8 mouse cellular contexts compared by ENCODE assay signal in genomic region chr4:94613972-94614626, GRCm38 (mm10). TPM values are rescaled to one million over a fixed set of nuclear protein-coding genes. Genes with fewer than 3 reads are reported as not detected.
DNase-seq lines count a peak whose midpoint lies in the region; ATAC-seq and TF ChIP-seq lines count a peak whose summit lies in the region.

Gene Ift74, plus strand, starts transcription at chr4:94614491.

- H3K36me3 ChIP-seq in hindbrain, embryonic 10.5 days, result peaks cover 3% of the 10 kb centered on the region; the same call in 1 of the 2 replicates
- no peaks in the 10 kb centered on the region for H3K36me3 ChIP-seq in lung, postnatal 0 days (ENCODE audit: insufficient read depth, low read length)

- H3K27me3 ChIP-seq in hindbrain, embryonic 10.5 days (ENCODE audit: insufficient read depth, poor library complexity, severe bottlenecking), result no peaks in the 10 kb centered on the region
- no peaks in the 10 kb centered on the region for H3K27me3 ChIP-seq in lung, postnatal 0 days (replicated peaks; ENCODE audit: insufficient read depth, low read length)

- peak within 1 kb of the TSS; percentile 90 for H3K27ac ChIP-seq in hindbrain, embryonic 10.5 days
- peak within 1 kb of the TSS; percentile 70 for H3K27ac ChIP-seq in lung, postnatal 0 days (ENCODE audit: low read length)

- peak; percentile 90 for TF ChIP-seq EP300 in lung, postnatal 0 days (IDR thresholded peaks at IDR 0.05)

- peak; percentile 91 for DNase-seq in MN1 (ENCODE audit: low spot score)
- peak; percentile 96 for DNase-seq in cerebellum, adult 9-10 months
- peak; percentile 97 for DNase-seq in hindbrain, embryonic 10.5 days (ENCODE audit: low spot score)
- DNase-seq in layer of hippocampus, adult 9-11 months, result peak; percentile 96
- DNase-seq in lung, postnatal 0 days (ENCODE audit: low spot score), result peak; percentile 98
- peak; percentile 81 for DNase-seq in ovary, postnatal 14 days (ENCODE audit: low spot score)
- DNase-seq in thymus, postnatal 14 days, result peak; percentile 95

- peak; percentile 100 for ATAC-seq in frontal cortex, adult (ENCODE audit: low TSS enrichment)
- peak; percentile 100 for ATAC-seq in lung, postnatal 0 days

- H3K9me3 ChIP-seq in hindbrain, embryonic 10.5 days, result no peaks in the 10 kb centered on the region
- no peaks in the 10 kb centered on the region for H3K9me3 ChIP-seq in lung, postnatal 0 days (ENCODE audit: low read length)

- peaks cover 15% of the 10 kb centered on the region for H3K4me1 ChIP-seq in hindbrain, embryonic 10.5 days (replicated peaks)
- H3K4me1 ChIP-seq in lung, postnatal 0 days (ENCODE audit: insufficient read depth, low read depth, low read length), result peaks cover 3% of the 10 kb centered on the region; the same call in 1 of the 2 replicates

- 3% methylated on average over 29 of the region's 29 CpGs for WGBS in hindbrain, embryonic 10.5 days
- 4% methylated on average over 29 of the region's 29 CpGs for WGBS in lung, postnatal 0 days

- H3K9ac ChIP-seq in lung, postnatal 0 days (replicated peaks; ENCODE audit: low read depth), result peak within 1 kb of the TSS; percentile 68

- TF ChIP-seq CTCF in lung, postnatal 0 days (IDR thresholded peaks at IDR 0.05), result no peak

- H3K4me2 ChIP-seq in lung, postnatal 0 days (replicated peaks; ENCODE audit: low read depth, low read length), result peak within 1 kb of the TSS; percentile 72

- H3K4me3 ChIP-seq in hindbrain, embryonic 10.5 days, result peak within 1 kb of the TSS; percentile 74
- peak within 1 kb of the TSS; percentile 55 for H3K4me3 ChIP-seq in lung, postnatal 0 days (ENCODE audit: low read depth, low read length)

RNA-seq across cellular contexts. Expression of gene Ift74, which starts in this region (rescaled TPM):
- polyA plus RNA-seq in hindbrain, embryonic 10.5 days (2016; fragmentation: Nextera tagmentation; extraction: Ambion mirVana), result 36.7 and 53.1 TPM in 2 replicates
- 22.0 and 24.8 TPM in 2 replicates for polyA plus RNA-seq in lung, postnatal 0 days (2015; fragmentation: Nextera tagmentation; extraction: Ambion mirVana)

Comparison
In these comparisons a context has a peak if more than half of its experiments do, and no peak if none do; other contexts are left out.
1. Peak in every context shown above with its lines: DNase-seq, ATAC-seq, H3K4me3 ChIP-seq and H3K27ac ChIP-seq.